Mouse (Mus musculus) kidney, postnatal 0 days (tissue): ENCODE data around the gene Commd1. TPM values are rescaled to one million over a fixed set of nuclear protein-coding genes. Genes with fewer than 3 reads are reported as not detected.
A peak's percentile ranks its signal among the peaks of the same experiment; 100 is the strongest.

Experiments used
- ATAC-seq: fragments of 200-750 bp; cut with Nextera tagmentation; replicated peaks from 2 replicates; pipeline ENCODE4 v1.8.0; 2017; ENCODE audit warnings: low read depth, moderate number of reproducible peaks, moderate TSS enrichment, moderate library complexity; ENCODE audit not compliant: low FRiP score
- DNase-seq: peaks from one replicate; pipeline ENCODE4 v3.0.0-alpha.2; 2016; ENCODE audit warnings: low spot score
- H3K27ac ChIP-seq: fragments of 300-500 bp; sonication (generic); 2 replicates; pipeline ENCODE4 v1.5.1; 2014; ENCODE audit warnings: mild to moderate bottlenecking
- H3K27me3 ChIP-seq: fragments of 300-500 bp; sonication (generic); 2 replicates; pipeline ENCODE4 v1.6.1; 2014; ENCODE audit warnings: low read length, mixed read lengths; ENCODE audit not compliant: insufficient read depth
- H3K36me3 ChIP-seq: fragments of 300-500 bp; sonication (generic); 2 replicates; pipeline ENCODE4 v1.6.1; 2014; ENCODE audit warnings: low read length, mixed read lengths; ENCODE audit not compliant: insufficient read depth
- H3K4me1 ChIP-seq: fragments of 300-500 bp; sonication (generic); replicated peaks from 2 replicates; pipeline ENCODE4 v1.6.1; 2014; ENCODE audit warnings: antibody characterized with exemption, low read length, mixed read lengths; ENCODE audit not compliant: insufficient read depth
- H3K4me2 ChIP-seq: fragments of 300-500 bp; sonication (generic); 2 replicates; pipeline ENCODE4 v1.6.1; 2014; ENCODE audit warnings: mild to moderate bottlenecking, low read length, moderate library complexity, mixed read lengths
- H3K4me3 ChIP-seq: fragments of 300-500 bp; sonication (generic); replicated peaks from 2 replicates; pipeline ENCODE4 v1.5.1; 2014; ENCODE audit warnings: low read depth, low read length
- H3K9ac ChIP-seq: fragments of 300-500 bp; sonication (generic); 2 replicates; pipeline ENCODE4 v1.6.1; 2014; ENCODE audit warnings: low read depth, low read length
- H3K9me3 ChIP-seq: fragments of 300-500 bp; sonication (generic); replicated peaks from 2 replicates; pipeline ENCODE4 v1.6.1; 2016; ENCODE audit warnings: low read length, inconsistent platforms, mixed read lengths
- CTCF ChIP-seq: IDR thresholded peaks from 2 replicates; pipeline ENCODE4 v1.5.1; 2016; ENCODE audit warnings: antibody characterized with exemption, low read depth, mild to moderate bottlenecking, moderate library complexity
- WGBS: fragments of 180-500 bp; shearing (Covaris S2); extraction: QIAGEN DNeasy Blood & Tissue Kit; methylation state at CpG from one replicate; pipeline ENCODE4 v1.1.7; 2014; 5-methylcytosine and 5-hydroxymethylcytosine counted together
- polyA plus RNA-seq: library from polyadenylated mRNA; unstranded; fragments of >200 nt; fragmentation: Nextera tagmentation; extraction: Ambion mirVana; gene quantifications from 2 replicates; pipeline ENCODE4 v1.2.1, GENCODE M21; 2015

Gene Commd1
- polyA plus RNA-seq, 1 experiment from 2014 or later, result 427 TPM

- Histone ChIP-seq H3K4me2 (no peak overlapping the region), H3K27me3 (no peaks in the 10 kb centered on the region), H3K36me3 (peaks cover 34% of the 10 kb centered on the region), H3K4me3 (no peak overlapping the region), H3K9ac (no peak overlapping the region), H3K9me3 (no peaks in the 10 kb centered on the region), H3K27ac (no peak overlapping the region), H3K4me1 (peaks cover 6% of the 10 kb centered on the region)
- no peak for ATAC-seq
- DNase-seq, result no peak
- TF ChIP-seq CTCF, result no peak
- WGBS, result 82% methylated on average over 2 of the region's 2 CpGs
These were observed 12.1 kb upstream of the Commd1 start for GRCm38 (mm10) chr11:22994271-22994670.

- ATAC-seq (no peak), DNase-seq (no peak)
- Histone ChIP-seq H3K9ac (peak overlapping the region; percentile 90), H3K4me1 (peaks cover 6% of the 10 kb centered on the region), H3K27ac (no peak overlapping the region; the same call in 1 of the 2 replicates), H3K4me3 (peak overlapping the region; percentile 77), H3K9me3 (no peaks in the 10 kb centered on the region), H3K4me2 (peak overlapping the region; percentile 68), H3K27me3 (no peaks in the 10 kb centered on the region), H3K36me3 (peaks cover 21% of the 10 kb centered on the region; the same call in 1 of the 2 replicates)
- WGBS, result 6% methylated on average over 14 of the region's 14 CpGs
- no peak for TF ChIP-seq CTCF
These were observed 9.1 kb upstream of the Commd1 start for GRCm38 (mm10) chr11:22991218-22991835.

GRCm38 (mm10) chr11:22990393-22991126 lies 8.4 kb upstream of the Commd1 start, which contains the start of gene Cct4:
Gene Cct4 (plus strand): TSS chr11:22990519.
- TF ChIP-seq CTCF, result no peak
- Histone ChIP-seq H3K4me1 (peaks cover 6% of the 10 kb centered on the region), H3K9me3 (no peaks in the 10 kb centered on the region), H3K27ac (peak within 1 kb of the TSS; percentile 92), H3K4me3 (peak within 1 kb of the TSS; percentile 77), H3K36me3 (peaks cover 20% of the 10 kb centered on the region; the same call in 1 of the 2 replicates), H3K27me3 (no peaks in the 10 kb centered on the region), H3K4me2 (peak within 1 kb of the TSS; percentile 68), H3K9ac (peak within 1 kb of the TSS; percentile 90)
- DNase-seq (peak; percentile 97), ATAC-seq (peak; percentile 98)
- under 1% methylated on average over 66 of the region's 66 CpGs for WGBS

DNA sequence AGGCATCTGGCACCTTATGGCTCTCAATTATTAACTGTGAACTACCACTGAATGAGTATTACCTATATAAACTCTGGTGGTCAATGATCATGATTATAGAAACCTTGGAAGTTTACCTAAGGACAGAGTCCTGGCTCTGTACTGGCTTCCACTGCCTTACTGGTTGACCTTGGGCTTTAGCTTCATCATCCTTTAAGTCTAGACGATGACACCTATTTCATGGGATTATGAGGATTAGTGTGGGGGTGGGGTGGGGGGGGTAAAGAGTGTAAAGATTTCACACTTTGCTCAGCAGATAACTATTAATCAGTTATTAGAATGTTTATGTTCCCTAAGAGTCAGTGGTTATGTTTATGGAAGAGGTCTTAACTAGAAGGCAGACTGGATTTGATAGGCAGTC lies 7.6 kb upstream of the Commd1 start:
- Histone ChIP-seq H3K9ac (peak overlapping the region; percentile 90), H3K4me3 (peak overlapping the region; percentile 77), H3K27ac (peak overlapping the region; percentile 92), H3K9me3 (no peaks in the 10 kb centered on the region), H3K36me3 (peaks cover 14% of the 10 kb centered on the region; the same call in 1 of the 2 replicates), H3K27me3 (no peaks in the 10 kb centered on the region), H3K4me2 (peak overlapping the region; percentile 68), H3K4me1 (peaks cover 6% of the 10 kb centered on the region)
- no peak for TF ChIP-seq CTCF
- DNase-seq (no peak), ATAC-seq (no peak)
- 63% methylated on average over 1 of the region's 1 CpGs for WGBS

- DNase-seq (peak; percentile 75), ATAC-seq (no peak)
- TF ChIP-seq CTCF, result peak; percentile 89
- H3K27ac ChIP-seq, result no peak overlapping the region
- H3K9ac ChIP-seq, result no peak overlapping the region
- no peaks in the 10 kb centered on the region for H3K36me3 ChIP-seq
- H3K4me3 ChIP-seq, result no peak overlapping the region
- H3K4me1 ChIP-seq, result peaks cover 5% of the 10 kb centered on the region
- WGBS, result 40% methylated on average over 2 of the region's 2 CpGs
- no peaks in the 10 kb centered on the region for H3K9me3 ChIP-seq
- no peaks in the 10 kb centered on the region for H3K27me3 ChIP-seq
- no peak overlapping the region for H3K4me2 ChIP-seq
These were observed 5.2 kb upstream of the Commd1 start for GRCm38 (mm10) chr11:22987357-22987756.

DNA sequence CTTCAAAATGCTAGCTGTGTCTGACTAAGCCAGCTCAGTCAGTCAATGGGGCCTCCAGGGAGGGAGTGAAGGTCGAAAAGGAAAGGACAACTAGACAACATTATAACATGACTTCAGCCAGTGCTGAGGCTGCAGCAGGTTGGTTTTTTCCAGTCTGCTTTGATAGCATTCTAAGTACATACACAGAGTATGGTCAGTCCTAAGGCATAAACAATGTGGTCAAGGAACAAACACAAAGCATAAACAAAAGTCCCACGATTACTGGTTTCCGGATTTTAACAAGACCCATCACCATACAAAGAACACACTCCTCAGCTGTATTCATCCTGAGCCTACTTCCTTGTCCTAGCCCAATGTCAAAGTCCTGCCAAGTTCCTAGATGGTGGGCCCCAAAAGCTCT lies 3.3 kb upstream of the Commd1 start:
- no peak overlapping the region for H3K4me3 ChIP-seq
- WGBS, result 84% methylated on average over 3 of the region's 3 CpGs
- H3K4me2 ChIP-seq, result no peak overlapping the region
- H3K27ac ChIP-seq, result no peak overlapping the region
- H3K9ac ChIP-seq, result no peak overlapping the region
- H3K9me3 ChIP-seq, result no peaks in the 10 kb centered on the region
- DNase-seq (no peak), ATAC-seq (no peak)
- H3K4me1 ChIP-seq, result peaks cover 8% of the 10 kb centered on the region; the same call in 1 of the 2 replicates
- no peak for TF ChIP-seq CTCF
- no peaks in the 10 kb centered on the region for H3K36me3 ChIP-seq
- no peaks in the 10 kb centered on the region for H3K27me3 ChIP-seq
